Mouse (Mus musculus) liver, postnatal 0 days (tissue): ENCODE measurements at regions not wholly inside any gene's neighbourhood (a gene's known extent, or its start where the extent isn't known, plus 50 kb on each side); places are given as distances from the start of the nearest gene placed in this dataset.

Source experiments
- ATAC-seq: fragments of 200-750 bp; cut with Nextera tagmentation; 2 replicates; pipeline ENCODE4 v1.8.0; 2017; ENCODE audit warnings: mild to moderate bottlenecking, moderate library complexity
- DNase-seq: peaks from one replicate; pipeline ENCODE4 v3.0.0-alpha.2; 2016
- H3K27ac ChIP-seq: fragments of 300-500 bp; sonication (generic); 2 replicates; pipeline ENCODE4 v1.5.1; 2014; ENCODE audit warnings: antibody characterized with exemption, moderate library complexity, mild to moderate bottlenecking, low read depth
- H3K27me3 ChIP-seq: fragments of 300-500 bp; sonication (generic); 2 replicates; pipeline ENCODE4 v1.6.1; 2014; ENCODE audit warnings: low read length, control low read depth, mixed read lengths; ENCODE audit not compliant: insufficient read depth
- H3K36me3 ChIP-seq: fragments of 300-500 bp; sonication (generic); replicated peaks from 2 replicates; pipeline ENCODE4 v1.6.1; 2014; ENCODE audit warnings: mild to moderate bottlenecking, control low read depth, low read length, moderate library complexity, mixed read lengths; ENCODE audit not compliant: insufficient read depth
- H3K4me1 ChIP-seq: fragments of 300-500 bp; sonication (generic); 2 replicates; pipeline ENCODE4 v1.6.1; 2014; ENCODE audit warnings: antibody characterized with exemption, mild to moderate bottlenecking, control low read depth; ENCODE audit not compliant: insufficient read depth
- H3K4me2 ChIP-seq: fragments of 300-500 bp; sonication (generic); 2 replicates; pipeline ENCODE4 v1.6.1; 2014; ENCODE audit warnings: low read depth, mild to moderate bottlenecking, low read length, moderate library complexity, mixed read lengths
- H3K4me3 ChIP-seq: fragments of 300-500 bp; sonication (generic); 2 replicates; pipeline ENCODE4 v1.5.1; 2014; ENCODE audit warnings: low read depth, low read length
- H3K9ac ChIP-seq: fragments of 300-500 bp; sonication (generic); replicated peaks from 2 replicates; pipeline ENCODE4 v1.6.1; 2014; ENCODE audit warnings: mild to moderate bottlenecking, moderate library complexity
- H3K9me3 ChIP-seq: fragments of 300-500 bp; sonication (generic); 2 replicates; pipeline ENCODE4 v1.6.1; 2016; ENCODE audit warnings: mild to moderate bottlenecking, control low read depth, low read length, mixed read lengths
- CTCF ChIP-seq: sonication (generic); IDR thresholded peaks from 2 replicates; pipeline ENCODE4 v1.5.1; 2016; ENCODE audit warnings: antibody characterized with exemption, low read depth
- EP300 ChIP-seq: IDR thresholded peaks from 2 replicates; pipeline ENCODE4 v1.6.1; 2016; ENCODE audit warnings: antibody characterized with exemption, low read depth, mild to moderate bottlenecking
- WGBS: fragments of 180-500 bp; shearing (Covaris S2); extraction: QIAGEN DNeasy Blood & Tissue Kit; methylation state at CpG from one replicate; pipeline ENCODE4 v1.1.7; 2014; ENCODE audit not compliant: insufficient replicate concordance; 5-methylcytosine and 5-hydroxymethylcytosine counted together

GRCm38 (mm10) chr8:126848369-126849105 lies 97.1 kb downstream of the Tomm20 start:
- H3K9ac ChIP-seq, result 0 out of 2 replicates have a peak overlapping the region, but pooled peaks have one; percentile 17
- H3K4me3 ChIP-seq, result no peak overlapping the region
- H3K4me1 ChIP-seq, result peaks cover 66% of the 10 kb centered on the region
- peak overlapping the region; percentile 5; the same call in 1 of the 2 replicates for H3K4me2 ChIP-seq
- TF ChIP-seq CTCF (no peak), EP300 (no peak)
- no peaks in the 10 kb centered on the region for H3K27me3 ChIP-seq
- no peaks in the 10 kb centered on the region for H3K9me3 ChIP-seq
- WGBS, result 37% methylated on average over 13 of the region's 13 CpGs
- ATAC-seq, result no peak
- no peak for DNase-seq
- H3K36me3 ChIP-seq, result no peaks in the 10 kb centered on the region
- peak overlapping the region; percentile 76 for H3K27ac ChIP-seq

- peak; percentile 70 for DNase-seq
- WGBS, result 33% methylated on average over 8 of the region's 8 CpGs
These were observed 97.8 kb downstream of the Tomm20 start for GRCm38 (mm10) chr8:126847664-126848353.

GRCm38 (mm10) chr8:126846188-126846565 lies 99.5 kb downstream of the Tomm20 start:
- no peak overlapping the region for H3K4me3 ChIP-seq
- WGBS, result 22% methylated on average over 3 of the region's 3 CpGs

More at GRCm38 (mm10) chr8:126847664-126848353, 97.8 kb downstream of the Tomm20 start:
- Histone ChIP-seq H3K4me3 (no peak overlapping the region), H3K27me3 (no peaks in the 10 kb centered on the region), H3K36me3 (no peaks in the 10 kb centered on the region), H3K4me1 (peaks cover 66% of the 10 kb centered on the region), H3K27ac (peak overlapping the region; percentile 76), H3K9ac (no peak overlapping the region), H3K9me3 (no peaks in the 10 kb centered on the region), H3K4me2 (no peak overlapping the region)
- TF ChIP-seq EP300 (peak; percentile 81; the same call in 1 of the 2 replicates), CTCF (no peak)
- ATAC-seq, result peak; percentile 68

GRCm38 (mm10) chr8:126845530-126846187 lies 100.0 kb downstream of the Tomm20 start:
- Histone ChIP-seq H3K27me3 (no peaks in the 10 kb centered on the region), H3K4me3 (no peak overlapping the region), H3K9ac (no peak overlapping the region), H3K27ac (peak overlapping the region; percentile 76), H3K4me1 (peaks cover 51% of the 10 kb centered on the region), H3K36me3 (no peaks in the 10 kb centered on the region), H3K4me2 (no peak overlapping the region), H3K9me3 (no peaks in the 10 kb centered on the region)
- peak; percentile 3; the same call in 1 of the 2 replicates for ATAC-seq
- no peak for DNase-seq
- 57% methylated on average over 14 of the region's 14 CpGs for WGBS
- TF ChIP-seq CTCF, result no peak
- no peak for TF ChIP-seq EP300

More at GRCm38 (mm10) chr8:126846188-126846565, 99.5 kb downstream of the Tomm20 start:
- no peaks in the 10 kb centered on the region for H3K27me3 ChIP-seq
- peaks cover 54% of the 10 kb centered on the region for H3K4me1 ChIP-seq
- TF ChIP-seq EP300 (no peak), CTCF (no peak)
- H3K9me3 ChIP-seq, result no peaks in the 10 kb centered on the region
- no peak overlapping the region for H3K9ac ChIP-seq
- no peaks in the 10 kb centered on the region for H3K36me3 ChIP-seq
- H3K27ac ChIP-seq, result peak overlapping the region; percentile 76
- H3K4me2 ChIP-seq, result no peak overlapping the region
- DNase-seq (no peak), ATAC-seq (no peak)

GRCm38 (mm10) chr8:126844627-126845026 lies 101.0 kb downstream of the Tomm20 start:
- Histone ChIP-seq H3K27me3 (no peaks in the 10 kb centered on the region), H3K36me3 (no peaks in the 10 kb centered on the region), H3K9ac (no peak overlapping the region), H3K4me2 (no peak overlapping the region), H3K27ac (peak overlapping the region; percentile 66), H3K4me1 (peaks cover 47% of the 10 kb centered on the region), H3K9me3 (no peaks in the 10 kb centered on the region), H3K4me3 (no peak overlapping the region)
- DNase-seq (no peak), ATAC-seq (peak; percentile 10)
- WGBS, result 61% methylated on average over 4 of the region's 4 CpGs
- no peak for TF ChIP-seq CTCF
- TF ChIP-seq EP300, result no peak

GRCm38 (mm10) chr8:126841187-126841586 lies 104.5 kb downstream of the Tomm20 start:
- WGBS, result 81% methylated on average over 7 of the region's 7 CpGs
- peaks cover 51% of the 10 kb centered on the region for H3K4me1 ChIP-seq
- H3K4me3 ChIP-seq, result no peak overlapping the region
- DNase-seq (no peak), ATAC-seq (no peak)
- H3K36me3 ChIP-seq, result no peaks in the 10 kb centered on the region
- H3K27me3 ChIP-seq, result no peaks in the 10 kb centered on the region
- no peaks in the 10 kb centered on the region for H3K9me3 ChIP-seq
- no peak overlapping the region for H3K27ac ChIP-seq
- no peak overlapping the region for H3K9ac ChIP-seq
- no peak overlapping the region for H3K4me2 ChIP-seq
- TF ChIP-seq EP300 (no peak), CTCF (no peak)
